Mouse (Mus musculus) thymus, adult 2 months (tissue): ENCODE measurements around the gene 4930404H24Rik.

Experiments
- CTCF ChIP-seq: fragments of 200-500 bp; IDR thresholded peaks from 2 replicates; pipeline ENCODE4 v1.5.1; 2012; ENCODE audit warnings: mild to moderate bottlenecking, control low read depth, low read length, moderate library complexity, borderline replicate concordance; ENCODE audit not compliant: control insufficient read depth, poor library complexity, insufficient read depth; ENCODE audit errors: extremely low read depth
- POLR2A ChIP-seq: fragments of 200-500 bp; IDR thresholded peaks from 2 replicates; pipeline ENCODE4 v1.6.1; 2012; ENCODE audit warnings: mild to moderate bottlenecking, low read length, control low read depth, moderate library complexity; ENCODE audit not compliant: control insufficient read depth, poor library complexity, insufficient read depth; ENCODE audit errors: extremely low read depth

DNA sequence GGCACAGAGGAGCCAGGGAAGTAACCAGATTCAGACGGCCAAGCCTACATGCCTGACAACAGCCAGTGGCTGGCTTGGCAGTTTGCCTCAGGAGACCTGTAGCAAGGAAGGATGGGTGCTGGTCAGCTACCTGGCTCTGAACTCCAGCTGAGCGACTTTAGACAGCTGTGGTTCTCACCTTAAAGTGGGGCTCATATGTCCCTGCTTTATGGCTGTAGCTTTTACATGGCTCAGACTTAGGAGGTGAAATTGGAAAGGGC, 10.8 kb upstream of the 4930404H24Rik start:
- TF ChIP-seq CTCF = no peak
- no peak for TF ChIP-seq POLR2A
